Mouse (Mus musculus) small intestine, adult 2 months (tissue): ENCODE data around the gene Glra4. TPM values are rescaled to one million over a fixed set of nuclear protein-coding genes. Genes with fewer than 3 reads are reported as not detected.
"Not testable (repeated sequence)": the region's sequence is repeated elsewhere in the genome, so short reads cannot be mapped to it uniquely, and the experiment has no call there.

ENCODE experiments used
- H3K27ac ChIP-seq: fragments of 200-500 bp; 2 replicates; pipeline ENCODE4 v1.5.1; 2012; ENCODE audit warnings: low read depth, low read length, control low read depth, inconsistent platforms; ENCODE audit not compliant: insufficient read depth
- H3K27me3 ChIP-seq: fragments of 200-500 bp; 2 replicates; pipeline ENCODE4 v1.6.1; 2012; ENCODE audit warnings: mild to moderate bottlenecking, moderate library complexity, low read length, inconsistent platforms; ENCODE audit not compliant: control insufficient read depth, insufficient read depth
- H3K36me3 ChIP-seq: fragments of 200-500 bp; 2 replicates; pipeline ENCODE4 v1.6.1; 2012; ENCODE audit warnings: mild to moderate bottlenecking, low read length, control low read depth, inconsistent platforms; ENCODE audit not compliant: control insufficient read depth, insufficient read depth
- H3K4me1 ChIP-seq: fragments of 200-500 bp; 2 replicates; pipeline ENCODE4 v1.6.1; 2012; ENCODE audit warnings: low read length, inconsistent platforms, mixed read lengths; ENCODE audit not compliant: control insufficient read depth, insufficient read depth, insufficient read length
- H3K4me3 ChIP-seq: fragments of 200-500 bp; 2 replicates; pipeline ENCODE4 v1.5.1; 2012; ENCODE audit warnings: low read depth, mild to moderate bottlenecking, control low read depth, inconsistent platforms, low read length, moderate library complexity
- CTCF ChIP-seq: fragments of 200-500 bp; IDR thresholded peaks from 2 replicates; pipeline ENCODE4 v1.5.1; 2012; ENCODE audit warnings: low read depth, mild to moderate bottlenecking, control low read depth, inconsistent platforms, low read length, moderate library complexity, mixed read lengths; ENCODE audit not compliant: insufficient replicate concordance, insufficient read length; ENCODE audit errors: extremely low read depth
- POLR2A ChIP-seq: fragments of 200-500 bp; IDR thresholded peaks from 2 replicates; pipeline ENCODE4 v1.6.1; 2012; ENCODE audit warnings: low read depth, mild to moderate bottlenecking, control low read depth, inconsistent platforms, low read length, moderate library complexity
- WGBS: fragments of 180-500 bp; shearing (Covaris S2); methylation state at CpG from one replicate; pipeline ENCODE4 v1.1.7; 2018; 5-methylcytosine and 5-hydroxymethylcytosine counted together
- polyA plus RNA-seq: library from polyadenylated mRNA; depleted of rRNA; stranded (reverse); fragments of >200 nt; gene quantifications from 2 replicates; pipeline ENCODE4 v1.2.3, GENCODE M21; 2012

Glra4 gene
- polyA plus RNA-seq, 1 experiment, result not detected

DNA sequence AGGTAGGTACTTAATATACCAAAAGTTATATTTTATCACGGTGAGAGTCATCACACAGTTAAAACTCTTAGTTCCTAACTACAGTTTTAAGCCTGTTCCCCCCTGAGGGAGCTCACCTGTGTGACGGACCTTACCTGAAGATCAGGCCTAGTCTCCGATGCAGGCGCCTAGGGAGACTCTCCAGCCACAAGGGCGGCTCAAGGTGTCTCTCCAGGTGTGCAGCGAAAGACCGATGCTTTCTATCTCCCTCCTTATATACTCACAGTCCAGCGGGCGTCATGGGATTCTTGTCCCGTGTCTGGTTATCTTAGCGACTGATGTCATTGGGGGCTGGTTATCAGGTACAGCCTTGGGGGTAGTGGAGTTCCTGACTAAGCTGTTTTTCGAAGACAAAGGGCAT is 36.5 kb downstream of the Glra4 start, which contains the start of gene Morf4l2:
Gene Morf4l2, minus strand, starts transcription at position 232 of the 400 bp plus-strand sequence.
- WGBS, result 89% methylated on average over 12 of the region's 12 CpGs
- Histone ChIP-seq H3K4me3 (peak within 1 kb of the TSS; percentile 100; the same call in 1 of the 2 replicates), H3K36me3 (peaks cover 1% of the 10 kb centered on the region), H3K27ac (peak within 1 kb of the TSS; percentile 99), H3K4me1 (peaks cover 2% of the 10 kb centered on the region; the same call in 1 of the 2 replicates), H3K27me3 (no peaks in the 10 kb centered on the region)
- TF ChIP-seq POLR2A (no peak), CTCF (no peak)

DNA sequence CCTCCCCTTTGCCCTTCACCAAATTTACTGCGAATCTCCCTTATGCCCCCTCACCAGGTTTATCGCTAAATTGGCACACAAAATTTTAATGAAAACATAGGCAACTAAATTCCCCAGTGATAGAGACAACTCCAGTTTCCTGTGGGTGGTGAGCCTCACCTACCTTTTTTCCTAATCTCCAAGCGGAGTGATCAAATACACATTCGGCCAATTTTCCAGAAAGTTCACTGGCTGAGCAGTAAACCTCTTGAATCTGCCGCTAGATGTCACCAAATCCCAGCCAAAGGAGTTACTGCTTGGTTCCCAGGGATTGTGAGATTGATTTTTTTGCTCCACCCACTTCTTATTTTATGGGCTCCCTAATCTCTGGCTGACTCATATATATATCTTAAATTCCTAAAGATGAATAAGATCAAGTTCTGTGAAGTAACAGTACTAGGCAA is 37.3 kb downstream of the Glra4 start:
- H3K27me3 ChIP-seq, result no peaks in the 10 kb centered on the region
- H3K27ac ChIP-seq, result peak overlapping the region; percentile 99
- peak overlapping the region; percentile 100 for H3K4me3 ChIP-seq
- peaks cover 2% of the 10 kb centered on the region; the same call in 1 of the 2 replicates for H3K4me1 ChIP-seq
- no peak for TF ChIP-seq POLR2A
- no peak for TF ChIP-seq CTCF
- 10% methylated on average over 5 of the region's 5 CpGs for WGBS
- H3K36me3 ChIP-seq, result peaks cover 3% of the 10 kb centered on the region

DNA sequence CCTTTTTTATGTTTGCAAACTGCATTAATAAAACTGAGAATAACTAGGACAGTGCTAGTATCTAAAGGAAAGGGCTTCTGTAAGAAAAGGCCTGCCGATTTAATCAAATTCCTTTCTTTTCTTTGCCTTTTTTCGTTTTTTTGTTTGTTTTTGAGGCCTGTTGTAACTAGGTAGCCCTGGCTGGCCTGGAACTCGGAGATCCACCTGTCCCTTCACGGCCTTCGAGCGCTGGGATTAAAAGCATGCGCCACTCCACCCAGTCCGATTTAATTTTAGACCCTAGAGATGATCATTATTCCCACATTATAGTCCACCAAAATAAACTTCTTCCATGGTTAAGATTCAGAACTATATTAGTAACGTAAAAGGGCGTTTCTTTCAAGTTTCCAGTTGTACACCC is 37.7 kb downstream of the Glra4 start:
- Histone ChIP-seq H3K4me3 (peak overlapping the region; percentile 100), H3K27ac (peak overlapping the region; percentile 99), H3K4me1 (peaks cover 2% of the 10 kb centered on the region; the same call in 1 of the 2 replicates), H3K36me3 (peaks cover 2% of the 10 kb centered on the region; the same call in 1 of the 2 replicates), H3K27me3 (no peaks in the 10 kb centered on the region)
- TF ChIP-seq POLR2A, result no peak
- TF ChIP-seq CTCF, result no peak
- 16% methylated on average over 10 of the region's 10 CpGs for WGBS

DNA sequence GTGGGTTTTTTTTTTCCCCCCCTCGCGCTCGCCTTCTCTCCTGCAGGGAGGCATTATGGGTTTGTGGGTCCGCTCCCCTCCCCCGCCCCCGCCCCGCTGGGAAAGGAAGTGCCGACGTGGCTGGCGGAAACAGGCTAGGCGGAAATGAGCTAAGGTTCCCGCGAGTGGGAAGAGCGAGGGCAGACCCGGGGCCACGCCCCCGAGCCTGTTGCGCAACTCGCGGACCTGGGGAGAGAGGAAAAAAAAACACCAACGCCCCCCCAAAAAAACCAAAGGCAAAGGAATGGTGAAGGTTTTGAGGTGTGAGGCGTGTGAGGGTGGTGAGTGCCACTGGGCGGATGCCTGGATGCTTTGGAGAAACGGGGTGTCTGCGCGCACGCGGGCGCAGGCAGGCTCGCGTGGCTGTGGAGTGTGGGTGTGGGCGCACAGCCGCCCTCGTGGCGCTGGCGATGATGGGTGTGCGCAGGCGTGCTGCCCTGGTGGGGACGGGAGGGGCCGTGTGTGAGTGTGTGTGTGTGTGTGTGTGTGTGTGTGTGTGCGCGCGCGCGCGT is 38.2 kb downstream of the Glra4 start:
- Histone ChIP-seq H3K4me3 (peak overlapping the region; percentile 100), H3K27me3 (no peaks in the 10 kb centered on the region), H3K36me3 (peaks cover 2% of the 10 kb centered on the region; the same call in 1 of the 2 replicates), H3K4me1 (peaks cover 2% of the 10 kb centered on the region; the same call in 1 of the 2 replicates), H3K27ac (peak overlapping the region; percentile 99)
- 14% methylated on average over 46 of the region's 46 CpGs for WGBS
- TF ChIP-seq POLR2A, result 0 out of 2 replicates have a peak, but pooled peaks have one; percentile 27
- TF ChIP-seq CTCF, result no peak

DNA sequence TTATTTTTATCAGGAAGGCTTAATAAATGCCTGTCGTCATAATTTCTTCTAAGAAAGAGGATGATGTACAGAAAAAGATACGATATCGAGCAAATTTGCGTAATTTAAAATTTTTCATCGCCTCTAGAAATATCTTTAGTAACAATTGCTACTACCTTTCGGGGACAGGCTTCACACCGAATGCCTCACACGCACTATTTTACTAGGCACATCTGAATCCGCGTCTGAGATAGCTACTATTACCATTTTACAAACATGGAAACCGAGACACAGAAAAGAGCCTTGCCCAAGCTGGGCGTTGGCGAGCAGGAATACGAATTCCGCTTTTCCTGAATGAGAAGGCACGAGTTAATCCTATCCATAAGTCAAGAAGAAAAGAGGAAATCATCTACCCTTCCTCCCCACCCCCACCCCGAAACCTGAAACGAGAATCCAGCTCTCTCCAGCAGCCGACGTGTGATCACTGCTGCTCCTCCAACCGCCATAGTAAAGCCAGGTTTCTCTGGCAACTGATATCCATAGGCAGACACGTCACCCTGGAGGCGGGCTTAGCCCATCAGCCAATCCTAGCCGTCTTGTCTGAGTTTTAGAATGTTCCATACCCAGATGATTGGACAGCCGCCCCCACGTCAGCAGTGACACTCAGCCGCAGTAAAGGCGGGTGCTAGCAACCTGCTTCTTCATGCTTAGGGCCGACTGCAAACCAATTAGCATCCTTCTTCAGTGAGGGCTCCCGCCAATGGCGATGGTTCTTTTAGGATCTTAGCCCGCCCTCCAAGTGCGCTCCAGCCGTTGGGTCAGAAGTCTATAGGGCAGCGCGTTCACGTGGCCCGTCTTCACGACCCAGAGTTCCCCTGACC is 38.9 kb downstream of the Glra4 start:
- 18% methylated on average over 39 of the region's 39 CpGs for WGBS
- Histone ChIP-seq H3K36me3 (peaks cover 2% of the 10 kb centered on the region; the same call in 1 of the 2 replicates), H3K27ac (peak overlapping the region; percentile 99), H3K4me1 (peaks cover 2% of the 10 kb centered on the region; the same call in 1 of the 2 replicates), H3K27me3 (no peaks in the 10 kb centered on the region), H3K4me3 (peak overlapping the region; percentile 100)
- TF ChIP-seq POLR2A (peak; percentile 74), CTCF (no peak)

DNA sequence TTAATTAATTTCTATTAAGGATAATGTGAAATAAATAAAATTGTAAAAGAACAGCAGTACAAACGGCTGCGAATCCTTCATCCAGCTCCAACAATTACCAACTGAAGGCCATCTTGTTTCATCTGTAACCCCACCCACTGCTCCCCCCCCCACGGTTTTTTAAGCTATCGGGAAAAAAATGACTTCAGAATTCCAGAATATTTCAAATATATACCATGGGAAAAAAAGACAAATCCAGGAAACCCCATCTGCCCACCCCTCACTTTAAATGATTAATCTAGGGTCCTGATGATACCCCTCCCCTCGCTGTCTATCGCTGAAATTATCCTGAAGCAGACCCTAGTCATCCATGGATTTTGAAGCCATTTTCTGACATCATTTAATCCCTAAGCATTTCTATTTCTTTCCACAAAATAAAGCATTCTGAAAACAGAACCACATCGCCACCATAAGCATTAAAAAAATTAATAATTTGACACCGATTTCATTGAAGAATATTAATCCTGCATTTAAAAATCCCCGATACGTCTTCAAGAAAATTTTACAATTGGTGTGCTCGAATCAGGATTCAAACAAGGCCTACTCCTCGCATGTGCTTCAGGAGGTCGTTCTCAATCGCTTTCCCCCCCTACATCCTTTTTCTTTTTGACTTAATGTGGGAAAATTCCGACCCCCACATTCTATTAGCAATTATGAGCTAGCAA is 39.7 kb downstream of the Glra4 start:
- H3K4me1 ChIP-seq, result peaks cover 2% of the 10 kb centered on the region; the same call in 1 of the 2 replicates
- H3K27ac ChIP-seq, result no peak overlapping the region
- H3K36me3 ChIP-seq, result peaks cover 4% of the 10 kb centered on the region; the same call in 1 of the 2 replicates
- no peaks in the 10 kb centered on the region for H3K27me3 ChIP-seq
- WGBS, result 15% methylated on average over 15 of the region's 15 CpGs
- TF ChIP-seq CTCF (no peak), POLR2A (no peak)
- H3K4me3 ChIP-seq, result peak overlapping the region; percentile 38; the same call in 1 of the 2 replicates

DNA sequence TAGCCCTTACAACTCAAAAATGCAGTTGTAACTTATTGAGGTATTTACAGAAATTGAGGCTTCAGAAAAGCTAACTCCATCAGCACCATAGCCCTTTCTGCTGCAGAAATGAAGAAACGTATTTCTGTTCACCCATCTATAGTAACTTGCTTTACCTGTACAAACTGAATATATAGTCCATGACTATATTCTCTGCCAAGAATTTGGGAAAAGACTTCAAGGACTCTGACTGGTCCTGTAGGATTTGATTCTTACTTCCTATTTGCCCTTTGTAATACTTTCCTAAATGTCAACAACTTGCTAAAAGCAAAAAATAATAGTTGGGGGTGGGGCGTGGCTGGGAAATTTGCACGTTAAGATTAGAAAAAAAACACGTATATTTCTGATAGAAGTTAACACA is 47.9 kb downstream of the Glra4 start:
- Histone ChIP-seq H3K27me3 (no peaks in the 10 kb centered on the region), H3K27ac (no peak overlapping the region), H3K4me1 (no peaks in the 10 kb centered on the region), H3K4me3 (no peak overlapping the region), H3K36me3 (0 out of 2 replicates have a peak, but pooled peaks cover 2% of the 10 kb centered on the region)
- WGBS, result 73% methylated on average over 4 of the region's 4 CpGs
- TF ChIP-seq CTCF (no peak), POLR2A (no peak)

DNA sequence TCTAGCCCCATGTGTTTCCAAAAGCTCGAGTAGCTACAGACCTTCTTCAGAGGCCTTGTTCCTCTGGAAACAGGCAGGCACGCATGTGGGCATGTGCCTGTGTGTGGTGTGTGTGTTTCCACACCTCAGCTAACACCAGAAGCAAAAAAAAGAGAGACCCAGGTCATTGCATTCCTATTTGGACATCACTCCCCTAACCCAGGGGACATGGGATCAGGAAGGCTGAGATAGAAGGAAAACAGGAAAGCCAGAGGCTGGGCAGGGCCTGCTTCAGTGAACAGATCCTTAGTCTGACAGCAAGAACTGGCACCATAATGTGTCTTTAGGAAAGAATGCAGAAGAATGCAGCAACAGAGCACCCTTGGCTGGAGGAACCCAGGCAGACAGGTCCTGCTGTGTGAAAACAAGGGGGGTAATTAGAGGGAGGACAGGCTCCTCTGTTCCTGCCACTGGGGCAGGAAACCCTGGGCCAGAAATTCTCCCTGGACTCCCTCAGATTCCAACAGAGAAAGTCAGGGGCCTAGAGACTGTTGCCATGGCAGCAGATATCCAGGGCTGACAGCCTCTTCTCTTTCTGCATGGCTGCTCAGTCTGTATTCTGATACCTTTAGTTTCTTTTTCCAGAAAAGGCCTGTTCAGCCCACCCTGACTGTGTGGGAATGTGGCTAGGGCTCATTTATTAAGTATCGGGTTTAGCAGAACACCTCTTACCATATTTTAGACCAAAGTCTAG is 65.0 kb downstream of the Glra4 start:
- H3K36me3 ChIP-seq, H3K4me1 ChIP-seq, H3K27me3 ChIP-seq, H3K27ac ChIP-seq, H3K4me3 ChIP-seq: not testable (repeated sequence)
- 73% methylated on average over 3 of the region's 3 CpGs for WGBS
